ENCODE assay signal across 8 mouse cellular contexts in genomic region chr11:49961098-49961740, GRCm38 (mm10). TPM values are rescaled to one million over a fixed set of nuclear protein-coding genes. Genes with fewer than 3 reads are reported as not detected.
DNase-seq lines count a peak whose midpoint lies in the region; ATAC-seq and TF ChIP-seq lines count a peak whose summit lies in the region.

No protein-coding gene starts in this region.

- no peaks in the 10 kb centered on the region for H3K36me3 ChIP-seq in E14TG2a.4 (ENCODE audit: insufficient read depth, low read length)
- no peaks in the 10 kb centered on the region for H3K36me3 ChIP-seq in forebrain, postnatal 0 days (ENCODE audit: insufficient read depth)
- no peaks in the 10 kb centered on the region for H3K36me3 ChIP-seq in kidney, embryonic 14.5 days (ENCODE audit: control insufficient read depth, insufficient read depth, low read length)
- no peaks in the 10 kb centered on the region for H3K36me3 ChIP-seq in neural tube, embryonic 15.5 days

- H3K9ac ChIP-seq in forebrain, postnatal 0 days: no peak overlapping the region
- H3K9ac ChIP-seq in kidney, embryonic 14.5 days (ENCODE audit: low read depth, low read length): no peak overlapping the region
- no peak overlapping the region for H3K9ac ChIP-seq in neural tube, embryonic 15.5 days (replicated peaks)

- 25% methylated on average over 10 of the region's 10 CpGs for WGBS in cerebellum, adult 2 months
- 39% methylated on average over 10 of the region's 10 CpGs for WGBS in forebrain, postnatal 0 days
- WGBS in kidney, embryonic 14.5 days: 41% methylated on average over 10 of the region's 10 CpGs
- WGBS in neural tube, embryonic 15.5 days: 39% methylated on average over 10 of the region's 10 CpGs

- H3K27me3 ChIP-seq in E14TG2a.4 (ENCODE audit: insufficient read depth, low read length): peaks cover 40% of the 10 kb centered on the region
- H3K27me3 ChIP-seq in cerebellum, adult 2 months (ENCODE audit: control insufficient read depth, insufficient read depth, low read length): no peaks in the 10 kb centered on the region
- no peaks in the 10 kb centered on the region for H3K27me3 ChIP-seq in forebrain, postnatal 0 days (ENCODE audit: insufficient read depth, low read length)
- H3K27me3 ChIP-seq in kidney, embryonic 14.5 days (ENCODE audit: control insufficient read depth, insufficient read depth, low read length): no peaks in the 10 kb centered on the region
- H3K27me3 ChIP-seq in neural tube, embryonic 15.5 days (replicated peaks): 0 out of 2 replicates have a peak, but pooled peaks cover 9% of the 10 kb centered on the region

- H3K4me2 ChIP-seq in forebrain, postnatal 0 days (ENCODE audit: low read depth): no peak overlapping the region
- no peak overlapping the region for H3K4me2 ChIP-seq in kidney, embryonic 14.5 days (replicated peaks; ENCODE audit: low read depth, low read length)
- no peak overlapping the region for H3K4me2 ChIP-seq in neural tube, embryonic 15.5 days

- peak; percentile 23 for DNase-seq in 3134 (ENCODE audit: extremely low read depth, insufficient read length, low spot score)
- DNase-seq in cerebellum, adult 2 months: peak; percentile 48 to 70
- DNase-seq in forebrain, postnatal 0 days: peak; percentile 91
- DNase-seq in lung, adult 18-20 months: peak; percentile 21 to 23
- peak; percentile 55 to 57 for DNase-seq in thymus, postnatal 36 days

- H3K4me3 ChIP-seq in E14TG2a.4 (replicated peaks; ENCODE audit: low read length): no peak overlapping the region
- no peak overlapping the region for H3K4me3 ChIP-seq in cerebellum, adult 2 months (replicated peaks; ENCODE audit: insufficient read depth, low read depth, low read length)
- no peak overlapping the region for H3K4me3 ChIP-seq in forebrain, postnatal 0 days (ENCODE audit: low read depth, low read length)
- no peak overlapping the region for H3K4me3 ChIP-seq in kidney, embryonic 14.5 days (ENCODE audit: low read length)
- H3K4me3 ChIP-seq in neural tube, embryonic 15.5 days (replicated peaks): no peak overlapping the region

- TF ChIP-seq POLR2A in cerebellum, adult 2 months (IDR thresholded peaks at IDR 0.05; ENCODE audit: borderline replicate concordance, insufficient read depth, low read length): no peak

- TF ChIP-seq CTCF in E14TG2a.4 (conservative IDR thresholded peaks at IDR 0.05; ENCODE audit: low read length): peak; percentile 99
- TF ChIP-seq CTCF in cerebellum, adult 2 months (IDR thresholded peaks at IDR 0.05; ENCODE audit: borderline replicate concordance, insufficient read depth, low read depth, low read length): peak; percentile 92
- TF ChIP-seq CTCF in forebrain, postnatal 0 days (IDR thresholded peaks at IDR 0.05; ENCODE audit: low read depth): peak; percentile 97

- H3K27ac ChIP-seq in cerebellum, adult 2 months (ENCODE audit: insufficient read depth, low read length): no peak overlapping the region
- H3K27ac ChIP-seq in forebrain, postnatal 0 days (ENCODE audit: low read depth, low read length): no peak overlapping the region
- H3K27ac ChIP-seq in kidney, embryonic 14.5 days (ENCODE audit: low read depth, low read length): no peak overlapping the region
- no peak overlapping the region for H3K27ac ChIP-seq in neural tube, embryonic 15.5 days (replicated peaks)

- ATAC-seq in forebrain, postnatal 0 days: peak; percentile 80
- peak; percentile 62 for ATAC-seq in kidney, embryonic 14.5 days (ENCODE audit: low FRiP score, low TSS enrichment)
- ATAC-seq in neural tube, embryonic 15.5 days (ENCODE audit: low FRiP score): peak; percentile 67; the same call in 1 of the 2 replicates

- H3K9me3 ChIP-seq in E14TG2a.4 (ENCODE audit: low read length): no peaks in the 10 kb centered on the region
- no peaks in the 10 kb centered on the region for H3K9me3 ChIP-seq in forebrain, postnatal 0 days (ENCODE audit: low read length)
- H3K9me3 ChIP-seq in kidney, embryonic 14.5 days (ENCODE audit: control insufficient read depth, low read length): no peaks in the 10 kb centered on the region
- no peaks in the 10 kb centered on the region for H3K9me3 ChIP-seq in neural tube, embryonic 15.5 days (replicated peaks)

- peaks cover 20% of the 10 kb centered on the region for H3K4me1 ChIP-seq in E14TG2a.4 (replicated peaks; ENCODE audit: low read depth, low read length)
- no peaks in the 10 kb centered on the region for H3K4me1 ChIP-seq in cerebellum, adult 2 months (ENCODE audit: control insufficient read depth, insufficient read depth, low read length)
- no peaks in the 10 kb centered on the region for H3K4me1 ChIP-seq in forebrain, postnatal 0 days (ENCODE audit: insufficient read depth)
- H3K4me1 ChIP-seq in kidney, embryonic 14.5 days (ENCODE audit: control insufficient read depth, insufficient read depth, low read length): no peaks in the 10 kb centered on the region
- no peaks in the 10 kb centered on the region for H3K4me1 ChIP-seq in neural tube, embryonic 15.5 days

RNA-seq across cellular contexts. Expression of gene Rasgef1c, which starts 59.6 kb away (rescaled TPM):
- polyA plus RNA-seq in cerebellum, adult 2 months (2012; rRNA removed): 6.7 and 6.8 TPM in 2 replicates
- total RNA-seq in forebrain, postnatal 0 days (2014; rRNA removed): 28.3 and 36.1 TPM in 2 replicates
- 24.9 and 30.8 TPM in 2 replicates for polyA plus RNA-seq in forebrain, postnatal 0 days (2015; fragmentation: Nextera tagmentation; extraction: Ambion mirVana)
- polyA plus RNA-seq in kidney, embryonic 14.5 days (2014; fragmentation: Nextera tagmentation; extraction: Ambion mirVana): not detected in 2 replicates
- 25.2 and 31.0 TPM in 2 replicates for polyA plus RNA-seq in neural tube, embryonic 15.5 days (2015; fragmentation: Nextera tagmentation; extraction: Ambion mirVana)

Comparison
In these comparisons a context has a peak if more than half of its experiments do, and no peak if none do; other contexts are left out.
1. DNase-seq: peak in every context shown above with its lines; median percentile 91 in forebrain, postnatal 0 days; 59 in cerebellum, adult 2 months; 56 in thymus, postnatal 36 days; 23 in 3134; 22 in lung, adult 18-20 months.